Mouse (Mus musculus) left cerebral cortex, adult 18-20 months (tissue): ENCODE results near the gene Igfbp6. TPM values are rescaled to one million over a fixed set of nuclear protein-coding genes. Genes with fewer than 3 reads are reported as not detected.
A peak's percentile ranks its signal among the peaks of the same experiment; 100 is the strongest.

Experiments used
- DNase-seq, 2 experiments: peaks; one replicate each; pipeline ENCODE4 v3.0.0; 2021 to 2022; ENCODE audit warnings: low spot score in 2 of 2, mixed read lengths in 1 of 2
- total RNA-seq, 2 experiments: library from RNA; stranded (reverse); gene quantifications; 2 replicates each; pipeline ENCODE4 v1.2.3; 2021

Gene Igfbp6
- total RNA-seq, 2 experiments from 2014 or later = 60.2 to 61.6 TPM

GRCm38 (mm10) chr15:102169064-102169463 lies 24.9 kb downstream of the Igfbp6 start:
- no peak for DNase-seq

DNA sequence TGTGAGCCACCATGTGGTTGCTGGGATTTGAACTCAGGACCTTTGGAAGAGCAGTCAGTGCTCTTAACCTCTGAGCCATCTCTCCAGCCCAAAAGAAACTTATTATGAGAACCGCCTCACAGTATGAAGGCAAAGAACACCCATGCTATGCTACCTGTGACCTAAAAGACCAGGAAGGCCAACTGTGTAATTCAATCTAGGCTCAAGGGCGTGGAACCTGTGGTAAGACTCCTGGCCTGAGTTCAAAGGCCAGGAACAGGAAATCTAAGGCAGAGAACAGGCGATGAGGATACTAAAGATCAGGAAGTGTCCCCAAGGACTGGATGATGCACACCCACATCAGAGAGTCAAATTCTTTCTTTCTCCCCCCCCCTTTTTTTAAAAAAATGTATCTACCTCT lies 29.4 kb downstream of the Igfbp6 start:
- no peak for DNase-seq

DNA sequence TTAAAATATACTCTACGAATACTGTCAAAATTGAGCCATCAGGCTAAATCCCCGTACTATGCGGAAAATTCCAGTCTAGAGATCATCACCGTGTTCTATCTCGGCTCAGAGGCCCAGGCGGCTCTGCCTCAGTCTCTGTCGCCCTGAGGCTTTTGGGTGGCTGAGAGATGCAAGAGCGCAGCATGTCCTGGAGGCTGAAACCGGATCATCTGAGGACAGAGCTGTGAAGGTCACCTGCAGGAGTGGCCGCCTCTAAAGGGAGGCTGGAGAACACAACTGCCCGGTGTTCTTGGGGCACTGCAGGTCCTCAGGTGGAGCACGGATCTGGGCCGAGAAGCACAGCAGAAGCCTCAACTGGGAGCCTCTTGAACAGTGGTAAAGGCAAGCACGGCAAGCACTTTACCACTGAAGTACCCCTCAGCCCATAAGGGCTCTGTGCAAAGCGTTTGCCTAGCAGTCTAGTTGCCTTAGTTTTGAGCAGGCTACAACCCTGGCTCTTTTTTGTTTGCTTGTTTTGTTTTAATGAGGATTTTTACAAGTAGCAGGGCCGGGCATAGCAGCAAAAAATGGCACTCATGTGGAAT lies 31.7 kb downstream of the Igfbp6 start:
- DNase-seq = no peak

- DNase-seq = no peak
Observed at GRCm38 (mm10) chr15:102176571-102177316, 32.6 kb downstream of the Igfbp6 start.

GRCm38 (mm10) chr15:102177417-102177816 lies 33.3 kb downstream of the Igfbp6 start:
- DNase-seq = no peak

DNA sequence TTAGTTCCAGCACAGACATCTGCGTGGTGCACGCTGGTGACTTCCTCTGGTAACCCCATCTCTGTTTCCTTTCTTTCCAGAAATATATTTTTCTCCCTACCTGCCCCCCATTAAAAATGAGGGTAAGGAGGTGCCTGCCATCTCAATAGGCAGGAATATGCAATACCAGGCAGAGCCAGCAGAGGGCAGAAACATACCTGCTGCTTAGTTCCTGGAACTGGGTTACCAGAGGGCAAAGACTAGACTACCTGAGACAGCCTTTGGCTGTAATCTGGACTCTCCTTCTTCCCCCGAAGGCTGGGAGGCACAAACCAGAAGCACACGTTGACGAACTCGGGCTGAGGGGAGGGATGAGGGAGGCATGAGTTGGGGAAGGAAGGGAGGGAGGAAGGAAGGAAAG lies 34.1 kb downstream of the Igfbp6 start:
- DNase-seq = peak; percentile 72 to 89

DNA sequence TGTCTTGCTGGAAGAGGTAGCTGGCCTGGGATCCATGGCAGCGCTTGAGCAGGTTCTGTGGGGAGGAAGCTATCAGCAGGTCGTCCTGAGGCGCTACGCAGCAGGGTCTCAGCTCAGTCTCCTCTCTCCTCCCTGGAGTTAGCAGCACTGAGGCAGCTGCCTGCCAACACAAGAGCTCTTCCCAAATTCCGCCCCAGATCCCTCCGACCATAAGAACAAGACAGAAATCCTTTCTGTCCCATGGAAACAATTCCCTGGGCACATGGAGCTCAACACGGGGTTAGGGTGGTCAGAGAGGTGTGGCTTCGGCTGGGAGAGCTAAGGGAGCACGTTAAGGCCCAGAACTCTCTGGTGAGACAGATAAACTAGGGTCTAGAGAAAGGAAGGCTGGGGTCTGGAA lies 34.9 kb downstream of the Igfbp6 start:
- DNase-seq = no peak

GRCm38 (mm10) chr15:102179924-102180323 lies 35.8 kb downstream of the Igfbp6 start:
- DNase-seq = no peak

DNA sequence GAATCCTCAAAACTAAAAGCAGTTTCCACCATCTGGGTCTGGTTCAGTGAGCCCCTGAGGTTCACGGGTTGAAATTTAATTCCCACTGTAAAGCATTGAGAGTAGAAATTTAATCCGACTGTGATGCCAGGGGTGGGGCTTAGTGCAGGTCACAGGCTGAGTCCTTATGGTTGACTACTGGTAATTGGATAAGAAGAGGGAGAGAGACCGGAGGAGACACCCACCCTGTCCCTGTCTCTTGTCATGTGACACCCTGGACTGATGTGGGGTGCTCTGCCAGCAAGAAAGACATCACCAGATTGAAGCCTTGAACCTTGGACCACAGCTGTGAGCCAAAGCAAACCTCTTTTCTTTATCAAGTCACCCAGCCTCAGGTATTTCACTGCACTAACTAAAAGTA lies 38.9 kb downstream of the Igfbp6 start:
- no peak for DNase-seq

GRCm38 (mm10) chr15:102186239-102186638 lies 42.1 kb downstream of the Igfbp6 start:
- DNase-seq = no peak

- no peak for DNase-seq
Observed at GRCm38 (mm10) chr15:102188096-102188495, 43.9 kb downstream of the Igfbp6 start.

DNA sequence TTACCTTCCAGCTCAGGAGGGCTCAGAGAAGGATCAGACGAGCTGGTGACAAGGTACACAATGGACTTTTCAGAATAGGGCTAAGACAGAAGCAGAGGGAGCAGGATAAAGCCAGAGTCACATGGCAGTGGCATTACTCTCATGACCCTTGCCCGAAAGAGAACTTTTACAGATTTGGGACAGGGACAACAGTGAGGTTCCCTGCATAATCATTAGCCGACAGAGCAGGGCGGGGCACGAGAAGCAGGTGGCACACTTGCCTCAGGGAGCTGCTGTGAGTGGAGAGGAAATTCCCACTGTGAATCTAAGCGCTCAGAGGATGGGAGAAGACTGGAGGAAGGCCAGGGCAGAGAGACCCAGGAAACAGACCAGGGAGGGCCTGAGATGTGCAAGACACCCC lies 44.7 kb downstream of the Igfbp6 start:
- DNase-seq = no peak

DNA sequence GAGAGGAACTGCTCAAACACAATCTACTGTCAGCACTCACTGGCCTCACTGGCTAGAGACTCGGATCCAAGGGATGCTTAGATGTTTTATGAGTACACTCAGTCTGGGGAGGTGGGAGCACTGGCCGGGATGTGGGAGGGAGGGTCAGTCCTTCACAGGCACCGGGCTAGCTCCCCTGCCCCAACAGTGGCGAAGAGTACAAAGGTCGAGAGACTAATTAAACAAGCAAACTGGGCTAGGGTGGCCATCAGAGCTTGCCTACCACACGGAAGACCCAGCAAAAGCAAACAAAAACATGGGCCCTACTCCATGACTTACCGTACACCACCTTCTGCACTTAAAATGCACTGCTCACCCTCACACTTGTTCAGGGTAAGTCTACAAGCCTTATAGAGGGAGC lies 47.5 kb downstream of the Igfbp6 start:
- no peak for DNase-seq

DNA sequence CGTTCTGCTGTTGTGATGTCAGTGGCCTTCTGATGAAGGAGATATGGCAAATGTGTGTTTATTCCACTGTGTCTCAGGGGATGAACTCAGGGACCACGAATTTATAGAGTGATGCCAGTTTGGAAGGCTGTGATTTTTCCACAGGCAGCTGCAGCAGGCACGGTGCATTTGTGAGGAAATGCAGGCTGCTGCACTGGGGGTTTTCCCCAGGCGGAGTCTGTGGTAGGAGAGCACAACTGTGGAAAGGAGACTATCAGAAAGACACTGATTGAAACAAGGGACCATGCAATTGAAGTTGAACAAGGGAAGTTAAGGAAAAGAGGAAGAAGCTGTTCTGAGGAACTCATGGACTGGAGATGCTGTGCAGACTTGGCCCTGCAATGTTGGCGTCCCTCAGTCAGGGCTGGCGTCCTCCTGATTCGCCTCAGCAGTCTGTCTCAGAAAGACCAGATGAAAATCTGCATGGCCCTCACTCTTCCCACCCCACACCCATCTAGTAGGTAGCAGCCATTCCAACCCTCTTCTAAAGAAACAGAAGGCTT lies 48.2 kb downstream of the Igfbp6 start:
- DNase-seq = no peak

DNA sequence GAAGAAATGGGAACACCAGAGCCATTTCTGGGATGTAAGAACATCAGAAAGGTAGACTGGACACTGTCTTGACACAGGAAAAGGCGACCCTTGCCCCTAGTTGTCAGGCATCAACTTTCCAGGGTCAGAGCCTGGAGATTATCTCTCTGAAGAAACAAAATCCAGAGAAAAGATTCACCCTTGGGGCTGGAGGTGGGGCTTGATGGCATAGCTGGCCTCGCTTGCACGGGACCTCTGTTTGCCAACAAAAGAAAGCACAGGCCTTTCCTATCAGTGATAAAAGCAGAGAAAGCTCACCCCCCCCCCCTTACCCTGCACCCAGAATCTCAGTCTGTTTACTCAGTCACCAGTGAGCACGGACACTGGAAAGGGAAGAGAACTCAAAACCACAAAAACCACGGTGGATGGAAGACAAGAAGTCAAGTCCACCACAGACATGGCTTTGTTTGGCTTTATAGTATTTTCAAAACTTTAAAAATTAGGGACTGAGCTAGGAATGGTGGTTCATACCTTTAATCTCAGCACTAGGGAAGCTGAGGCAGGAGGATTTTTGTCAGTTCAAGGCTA lies 48.7 kb downstream of the Igfbp6 start:
- DNase-seq = no peak

DNA sequence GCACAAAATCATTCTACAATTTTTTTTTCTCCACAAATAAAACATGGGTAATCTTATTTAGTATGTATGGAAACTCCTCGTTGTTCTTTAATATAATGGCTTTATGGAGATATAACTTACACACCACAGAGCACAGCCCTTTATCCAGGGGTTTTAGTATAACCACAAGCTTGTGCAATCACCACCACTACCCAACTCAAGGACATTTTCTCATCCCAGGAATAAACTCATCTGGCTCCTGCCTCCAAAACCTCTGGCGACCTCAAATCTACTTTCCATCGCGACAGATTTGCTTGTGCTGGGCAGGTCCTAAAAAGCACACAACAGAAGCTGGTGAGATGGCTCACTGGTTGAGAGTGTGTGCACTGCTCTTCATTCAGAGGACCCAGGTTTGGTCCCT lies 49.5 kb downstream of the Igfbp6 start:
- DNase-seq = no peak

GRCm38 (mm10) chr15:102194439-102194838 lies 50.3 kb downstream of the Igfbp6 start:
- DNase-seq = no peak

DNA sequence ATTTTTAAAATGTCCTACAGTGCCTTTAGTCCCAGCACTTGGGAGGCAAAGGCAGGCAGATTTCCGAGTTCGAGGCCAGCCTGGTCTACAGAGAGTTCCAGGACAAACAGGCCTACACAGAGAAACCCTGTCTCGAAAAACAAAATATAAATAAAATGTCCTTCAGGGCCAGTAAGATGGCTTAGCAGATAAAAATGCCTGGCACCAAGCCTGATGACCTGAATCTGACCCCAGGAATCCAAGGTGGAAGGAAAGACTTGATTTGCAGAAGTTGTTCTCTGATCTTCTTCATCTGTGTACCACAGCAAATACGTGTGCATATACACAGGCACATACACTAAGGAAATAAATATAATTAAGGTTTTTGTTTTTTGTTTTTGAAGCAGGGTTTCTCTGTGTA lies 51.2 kb downstream of the Igfbp6 start:
- DNase-seq = no peak

DNA sequence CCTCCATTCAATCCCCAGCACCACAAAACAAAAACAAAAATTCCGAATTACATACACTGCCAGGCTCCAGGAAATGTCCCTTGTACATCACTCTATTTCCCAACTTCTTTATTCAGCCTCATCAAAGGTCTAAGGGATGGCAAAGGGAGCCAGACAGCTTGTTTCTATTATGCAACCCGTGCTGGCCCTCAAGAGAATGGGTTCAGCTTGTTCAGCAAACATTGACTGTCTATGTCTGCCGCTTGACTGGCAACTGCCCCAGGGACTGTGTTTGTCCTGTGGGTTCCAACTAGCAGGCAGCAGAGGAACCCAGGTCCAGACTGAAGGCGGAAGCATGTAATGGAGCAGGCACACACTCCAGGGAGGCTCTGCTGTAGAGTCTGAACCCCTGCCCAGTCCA lies 54.7 kb downstream of the Igfbp6 start:
- no peak for DNase-seq
